Mouse (Mus musculus) cerebellum, postnatal 14 days (tissue): ENCODE results near the gene Ezh1.
A peak's percentile ranks its signal among the peaks of the same experiment; 100 is the strongest.

ENCODE experiments used
- DNase-seq, 2 experiments: peaks; one replicate each; pipeline ENCODE4 v3.0.0; 2021; ENCODE audit warnings: mixed read lengths in 2 of 2

Ezh1 gene

GRCm38 (mm10) chr11:101245855-101246701 lies 19.8 kb upstream of the Ezh1 start, which contains the start of gene Ramp2:
Gene Ramp2, plus strand, starts transcription at chr11:101246028.
- DNase-seq = peak; percentile 24

- no peak for DNase-seq
Observed at GRCm38 (mm10) chr11:101245071-101245470, 18.8 kb upstream of the Ezh1 start.

- DNase-seq = peak; percentile 27 to 44
Observed at GRCm38 (mm10) chr11:101238071-101238647, 11.9 kb upstream of the Ezh1 start.

DNA sequence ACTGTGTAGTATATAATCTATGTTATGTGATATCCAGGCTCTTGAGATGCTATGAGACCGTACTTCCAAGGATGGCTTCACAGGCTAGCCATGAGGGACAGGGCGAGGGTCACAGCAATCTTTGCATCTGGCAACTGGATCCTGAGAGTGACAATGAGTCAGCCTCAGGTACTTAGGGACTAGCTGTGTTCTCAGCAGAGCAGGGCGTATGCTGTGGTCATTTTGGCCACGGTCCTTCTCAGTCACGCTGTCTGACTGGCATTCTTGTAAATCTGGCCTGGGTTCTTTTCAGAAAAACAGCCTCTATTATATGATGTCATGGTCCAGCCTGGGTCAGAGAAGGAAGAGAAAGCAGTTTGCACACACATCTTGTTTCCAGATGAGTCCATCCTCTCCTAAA lies 10.5 kb upstream of the Ezh1 start:
- no peak for DNase-seq

DNA sequence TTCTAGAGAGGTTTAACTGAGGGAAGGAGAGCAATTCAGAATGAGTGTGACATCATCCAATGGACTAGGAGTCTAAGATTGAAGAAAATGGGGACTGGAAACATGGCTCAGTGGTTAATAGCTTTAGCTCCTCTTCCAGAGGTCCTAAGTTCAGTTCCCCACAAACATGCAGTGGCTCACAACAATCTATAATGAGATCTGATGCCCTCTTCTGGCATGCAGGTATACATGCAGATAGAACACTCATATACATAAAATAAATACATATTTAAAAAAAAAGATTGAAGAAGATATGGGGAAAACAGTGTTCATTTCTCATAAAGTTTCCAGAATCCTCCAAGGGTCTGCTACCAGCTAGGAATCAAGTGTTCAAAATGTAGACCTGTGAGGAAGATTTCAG lies 9.2 kb upstream of the Ezh1 start:
- DNase-seq = no peak

GRCm38 (mm10) chr11:101234124-101234523 lies 7.9 kb upstream of the Ezh1 start:
- no peak for DNase-seq

GRCm38 (mm10) chr11:101233240-101233639 lies 7.0 kb upstream of the Ezh1 start:
- DNase-seq = no peak

DNA sequence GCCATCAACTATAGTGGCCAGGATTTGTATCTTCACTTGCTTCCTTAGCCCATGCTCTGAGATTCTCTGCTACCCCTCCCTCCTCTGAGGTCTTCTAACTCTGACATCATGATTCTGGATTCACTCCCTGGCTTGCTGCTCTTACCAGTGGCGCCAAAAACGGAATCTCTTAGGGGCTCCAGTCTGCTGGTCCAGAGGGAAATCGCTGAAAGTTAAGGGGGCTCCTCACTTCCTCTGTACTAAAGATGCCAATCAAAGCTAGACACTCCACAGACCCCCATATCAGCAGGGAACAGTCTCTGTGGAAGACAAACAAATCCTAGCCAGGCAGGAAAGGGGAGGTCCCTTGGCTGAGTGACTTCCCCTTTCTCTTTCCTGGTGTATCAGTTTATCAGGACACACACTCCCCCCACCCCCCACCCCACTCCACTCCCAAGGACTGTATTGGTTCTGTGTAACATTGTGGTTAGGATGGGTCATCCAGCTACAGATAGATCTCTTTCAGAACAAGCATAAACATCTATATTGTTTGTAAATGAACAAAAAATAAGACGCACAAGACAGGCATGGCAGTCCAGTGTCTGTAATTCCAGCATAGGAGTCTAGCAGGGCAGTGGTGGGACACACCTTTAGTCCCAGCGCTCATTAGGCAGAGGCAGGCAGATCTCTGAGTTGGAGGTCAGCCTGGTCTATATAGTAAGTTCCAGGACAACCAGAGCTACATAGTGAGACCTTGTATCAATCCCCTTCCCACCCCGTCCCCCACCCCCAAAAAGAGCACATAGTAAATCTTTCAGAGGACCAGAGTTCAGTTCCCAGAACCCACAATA lies 6.0 kb upstream of the Ezh1 start:
- no peak for DNase-seq

- DNase-seq = peak; percentile 16 to 18
Observed at GRCm38 (mm10) chr11:101230991-101231871, 5.0 kb upstream of the Ezh1 start.

DNA sequence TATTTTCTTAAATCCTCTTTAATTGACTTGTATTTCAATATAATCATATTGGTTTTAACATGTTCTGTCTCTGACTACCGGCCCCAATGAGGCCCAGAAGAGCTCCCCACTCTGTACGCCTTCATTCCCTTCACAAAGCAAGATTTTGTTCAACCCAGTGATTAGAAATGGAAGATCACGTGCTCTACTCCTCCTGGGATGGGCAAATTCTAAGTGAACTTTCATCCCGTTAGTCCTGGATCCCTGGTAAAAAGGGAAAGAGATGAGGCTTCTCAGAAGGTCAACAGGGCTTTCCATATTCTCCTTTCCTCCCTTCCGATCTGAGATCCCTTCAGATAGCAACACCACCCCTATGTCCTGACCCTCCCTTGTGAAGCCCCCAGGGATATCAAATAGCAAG lies 4.3 kb upstream of the Ezh1 start:
- no peak for DNase-seq

DNA sequence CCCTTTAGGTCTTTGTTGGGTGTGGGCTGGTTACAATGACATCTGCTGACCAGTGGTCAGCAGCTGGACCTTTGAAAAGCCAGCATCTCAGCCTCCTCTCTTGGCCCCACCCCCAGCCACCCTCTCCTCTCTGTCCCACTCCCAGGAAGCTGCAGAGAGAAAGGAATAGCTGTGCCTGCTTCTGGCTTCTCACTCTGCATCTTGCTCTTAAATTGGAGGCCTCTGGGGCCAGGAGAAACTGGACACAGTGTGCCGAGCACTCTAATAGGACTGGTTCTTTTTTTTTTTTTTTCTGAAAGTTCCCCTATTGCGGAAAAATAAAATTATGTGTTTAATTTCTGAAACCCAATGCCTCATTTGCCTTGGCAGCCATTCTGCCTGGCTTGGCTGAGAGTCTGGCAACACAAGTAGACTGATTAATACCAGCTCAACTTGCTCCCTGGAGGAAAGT lies 3.8 kb upstream of the Ezh1 start:
- peak in 1 of 2 experiments; percentile 15 for DNase-seq

DNA sequence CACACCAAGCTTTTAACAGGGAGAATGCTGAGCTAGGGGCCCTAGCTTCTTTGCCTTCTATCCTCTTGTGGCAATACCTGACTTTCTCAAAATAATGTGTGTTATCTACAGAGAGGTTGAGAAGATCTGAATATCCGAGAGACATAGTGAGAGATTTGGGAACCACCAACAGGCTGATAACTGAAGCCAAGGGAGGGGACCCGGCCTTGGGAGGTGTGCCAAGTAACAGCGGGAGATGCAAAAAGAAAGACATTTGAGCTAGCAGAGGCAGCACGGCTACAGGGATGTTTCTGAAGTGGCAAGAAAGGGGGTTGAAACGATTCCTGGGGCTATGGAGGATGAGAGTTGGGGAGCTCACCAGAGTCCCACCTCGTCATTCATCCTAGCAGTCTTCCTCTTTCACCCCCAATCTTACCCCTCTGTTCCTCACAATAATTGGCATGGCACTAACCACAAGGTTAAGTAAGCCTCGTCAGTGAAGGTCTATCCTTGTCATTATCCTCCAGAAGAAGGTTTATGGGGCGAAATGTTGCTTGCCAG lies 3.2 kb upstream of the Ezh1 start:
- peak; percentile 58 to 68 for DNase-seq

GRCm38 (mm10) chr11:101225331-101226064 lies 765 bp downstream of the Ezh1 start:
- peak; percentile 9 to 16 for DNase-seq

GRCm38 (mm10) chr11:101224337-101224736 lies 1.9 kb downstream of the Ezh1 start:
- DNase-seq = no peak

DNA sequence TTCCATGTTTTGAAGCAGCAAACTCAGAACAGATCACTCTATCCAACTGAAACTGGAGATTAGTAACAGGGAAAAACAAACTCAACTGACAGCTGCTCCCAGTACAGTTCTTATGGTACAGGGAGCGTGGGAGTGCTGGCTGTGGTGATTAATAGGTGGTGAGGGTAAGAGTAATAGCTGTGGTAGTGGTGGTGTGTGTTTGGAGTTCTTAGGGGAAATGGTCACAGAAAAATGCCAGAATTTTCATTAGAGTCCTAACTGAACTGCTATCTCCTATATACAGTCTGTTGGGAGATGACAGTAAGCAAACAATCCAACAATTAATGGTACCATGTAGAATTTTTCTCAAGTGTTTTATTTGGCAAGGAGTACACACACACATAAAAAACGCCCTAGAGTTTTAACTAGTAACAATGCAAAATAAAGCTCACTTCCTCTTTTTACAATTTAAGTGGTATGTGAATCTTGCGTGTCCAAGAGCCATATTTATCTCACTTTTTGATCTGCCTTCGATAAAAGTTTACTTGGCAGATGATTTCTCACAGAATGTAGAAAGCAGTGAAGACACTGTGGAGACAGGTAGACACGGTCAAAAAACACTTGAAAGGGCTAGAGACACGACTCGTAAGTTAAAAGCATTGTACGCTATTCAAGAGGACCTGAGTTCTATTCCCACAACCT lies 4.8 kb downstream of the Ezh1 start:
- no peak for DNase-seq

- DNase-seq = no peak
Observed at GRCm38 (mm10) chr11:101220853-101221252, 5.4 kb downstream of the Ezh1 start.

- DNase-seq = no peak
Observed at GRCm38 (mm10) chr11:101218436-101219055, 7.7 kb downstream of the Ezh1 start.

DNA sequence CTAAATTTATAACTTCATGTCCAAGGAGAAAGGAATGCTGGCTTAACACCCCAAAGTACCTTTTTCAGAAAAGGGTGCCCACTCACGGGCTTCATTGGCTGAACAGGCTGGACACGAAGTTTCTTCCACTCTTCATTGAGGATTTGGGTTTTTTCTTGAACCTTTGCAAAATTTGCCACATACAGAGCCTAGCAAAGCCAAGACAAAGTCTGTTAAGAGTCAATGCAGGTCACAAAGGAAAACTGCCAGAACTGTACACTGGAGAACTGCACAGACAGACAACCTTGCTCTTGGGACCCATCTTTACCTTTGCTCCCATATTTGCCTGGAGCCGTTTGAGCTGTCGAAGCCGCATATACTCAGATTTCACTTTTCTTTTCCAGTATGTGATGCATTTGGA lies 9.3 kb downstream of the Ezh1 start:
- no peak for DNase-seq

DNA sequence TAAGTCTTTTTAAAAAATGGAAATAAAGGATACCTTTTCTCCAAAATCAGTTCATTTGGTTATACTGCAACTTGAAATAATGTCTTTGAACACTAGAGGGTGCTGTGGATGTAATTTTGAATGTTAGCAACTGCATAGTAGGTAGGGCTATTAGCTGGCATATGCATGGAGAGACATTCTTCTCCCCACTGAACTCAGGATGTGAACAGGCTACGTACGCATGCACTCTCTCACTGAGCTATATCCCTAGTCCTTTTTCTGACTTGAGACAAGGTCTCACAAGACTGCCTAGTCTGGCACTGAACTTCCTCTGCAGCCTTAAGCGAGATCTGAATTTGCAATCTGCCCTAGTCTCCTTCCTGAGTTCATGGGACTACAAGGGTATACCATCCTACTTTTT lies 14.3 kb downstream of the Ezh1 start:
- peak; percentile 52 to 79 for DNase-seq

DNA sequence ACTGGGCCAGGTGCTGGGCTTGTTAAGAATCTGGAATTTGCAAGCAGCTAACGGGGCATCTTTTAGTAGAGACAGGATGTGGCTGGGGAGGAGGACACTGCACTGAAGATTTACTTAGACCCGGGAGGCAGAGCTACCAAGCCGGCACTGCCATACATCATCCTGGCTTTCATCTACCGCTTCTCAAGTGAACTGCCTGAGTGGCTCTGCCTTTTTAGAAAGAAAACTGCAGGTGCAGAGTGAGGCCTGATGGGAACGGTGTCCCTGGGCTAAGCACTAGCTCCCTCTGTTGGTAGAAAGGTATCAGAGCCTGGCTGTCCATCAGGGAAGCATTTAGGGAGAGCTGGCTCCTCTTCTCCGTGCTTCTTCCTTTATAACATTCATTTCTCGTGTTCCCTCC lies 25.3 kb downstream of the Ezh1 start:
- DNase-seq = peak; percentile 78 to 83
